Mouse (Mus musculus) cortical plate, adult 2 months (tissue): ENCODE data around the gene Morn3.

Experiments
- CTCF ChIP-seq: fragments of 200-500 bp; IDR thresholded peaks from 2 replicates; pipeline ENCODE4 v1.5.1; 2011; ENCODE audit warnings: mild to moderate bottlenecking, control low read depth, low read length; ENCODE audit not compliant: insufficient read depth; ENCODE audit errors: extremely low read depth
- POLR2A ChIP-seq: fragments of 200-500 bp; IDR thresholded peaks from 2 replicates; pipeline ENCODE4 v1.6.1; 2011; ENCODE audit warnings: mild to moderate bottlenecking, low read length, control low read depth; ENCODE audit not compliant: insufficient read depth; ENCODE audit errors: extremely low read depth

DNA sequence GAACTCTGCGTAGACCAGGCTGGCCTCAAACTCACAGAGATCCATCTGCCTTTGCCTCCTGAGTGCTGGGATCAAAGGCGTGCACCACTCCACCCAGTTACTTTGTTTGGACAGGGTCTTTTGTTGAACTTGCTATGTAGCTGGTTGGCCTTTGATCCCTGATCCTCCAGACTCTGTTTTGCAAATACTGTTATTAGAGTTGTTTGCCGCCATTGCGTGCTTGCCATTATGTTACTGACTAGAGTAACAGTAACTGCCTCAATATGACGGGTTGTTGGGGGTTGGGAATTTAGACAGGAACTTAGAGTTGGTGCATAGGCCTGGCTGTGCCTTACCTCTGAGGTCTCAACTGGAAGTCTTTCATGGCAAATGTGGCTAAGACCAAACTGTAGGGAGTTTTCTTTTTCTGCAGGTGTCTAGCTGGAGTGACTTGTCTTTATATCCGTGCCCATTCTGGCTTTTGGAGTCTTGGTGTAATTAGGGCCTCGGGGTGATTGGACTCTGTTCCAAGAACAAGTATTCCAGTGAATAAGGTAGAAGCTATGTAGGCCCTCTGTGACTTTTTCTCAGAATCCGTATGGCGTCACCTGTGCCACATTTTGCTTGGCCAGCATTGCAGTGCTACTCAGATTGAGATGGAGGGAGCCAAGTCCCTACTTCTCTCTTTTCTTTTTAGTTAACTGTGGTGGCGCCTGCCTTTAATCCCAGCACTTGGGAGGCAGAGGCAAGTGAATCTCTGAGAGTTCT is 43.9 kb upstream of the Morn3 start:
- TF ChIP-seq POLR2A (no peak), CTCF (no peak)
